Mouse (Mus musculus) kidney, postnatal 0 days (tissue): ENCODE measurements at regions not wholly inside any gene's neighbourhood (a gene's known extent, or its start where the extent isn't known, plus 50 kb on each side); places are given as distances from the start of the nearest gene placed in this dataset.

Source experiments
- ATAC-seq: fragments of 200-750 bp; cut with Nextera tagmentation; replicated peaks from 2 replicates; pipeline ENCODE4 v1.8.0; 2017; ENCODE audit warnings: low read depth, moderate number of reproducible peaks, moderate TSS enrichment, moderate library complexity; ENCODE audit not compliant: low FRiP score
- DNase-seq: peaks from one replicate; pipeline ENCODE4 v3.0.0-alpha.2; 2016; ENCODE audit warnings: low spot score
- H3K27ac ChIP-seq: fragments of 300-500 bp; sonication (generic); 2 replicates; pipeline ENCODE4 v1.5.1; 2014; ENCODE audit warnings: mild to moderate bottlenecking
- H3K27me3 ChIP-seq: fragments of 300-500 bp; sonication (generic); 2 replicates; pipeline ENCODE4 v1.6.1; 2014; ENCODE audit warnings: low read length, mixed read lengths; ENCODE audit not compliant: insufficient read depth
- H3K36me3 ChIP-seq: fragments of 300-500 bp; sonication (generic); 2 replicates; pipeline ENCODE4 v1.6.1; 2014; ENCODE audit warnings: low read length, mixed read lengths; ENCODE audit not compliant: insufficient read depth
- H3K4me1 ChIP-seq: fragments of 300-500 bp; sonication (generic); replicated peaks from 2 replicates; pipeline ENCODE4 v1.6.1; 2014; ENCODE audit warnings: antibody characterized with exemption, low read length, mixed read lengths; ENCODE audit not compliant: insufficient read depth
- H3K4me2 ChIP-seq: fragments of 300-500 bp; sonication (generic); 2 replicates; pipeline ENCODE4 v1.6.1; 2014; ENCODE audit warnings: mild to moderate bottlenecking, low read length, moderate library complexity, mixed read lengths
- H3K4me3 ChIP-seq: fragments of 300-500 bp; sonication (generic); replicated peaks from 2 replicates; pipeline ENCODE4 v1.5.1; 2014; ENCODE audit warnings: low read depth, low read length
- H3K9ac ChIP-seq: fragments of 300-500 bp; sonication (generic); 2 replicates; pipeline ENCODE4 v1.6.1; 2014; ENCODE audit warnings: low read depth, low read length
- H3K9me3 ChIP-seq: fragments of 300-500 bp; sonication (generic); replicated peaks from 2 replicates; pipeline ENCODE4 v1.6.1; 2016; ENCODE audit warnings: low read length, inconsistent platforms, mixed read lengths
- CTCF ChIP-seq: IDR thresholded peaks from 2 replicates; pipeline ENCODE4 v1.5.1; 2016; ENCODE audit warnings: antibody characterized with exemption, low read depth, mild to moderate bottlenecking, moderate library complexity
- WGBS: fragments of 180-500 bp; shearing (Covaris S2); extraction: QIAGEN DNeasy Blood & Tissue Kit; methylation state at CpG from one replicate; pipeline ENCODE4 v1.1.7; 2014; 5-methylcytosine and 5-hydroxymethylcytosine counted together

GRCm38 (mm10) chr9:91140651-91141050 lies 221.6 kb upstream of the Zic4 start:
- DNase-seq (no peak), ATAC-seq (no peak)
- Histone ChIP-seq H3K9ac (no peak overlapping the region), H3K4me2 (no peak overlapping the region), H3K27me3 (no peaks in the 10 kb centered on the region), H3K4me1 (no peaks in the 10 kb centered on the region), H3K9me3 (no peaks in the 10 kb centered on the region), H3K27ac (no peak overlapping the region), H3K36me3 (no peaks in the 10 kb centered on the region), H3K4me3 (no peak overlapping the region)
- whole genome bisulfite sequencing = 44% methylated on average over 1 of the region's 1 CpGs
- TF ChIP-seq CTCF = no peak

GRCm38 (mm10) chr9:91151893-91152292 lies 210.3 kb upstream of the Zic4 start:
- Histone ChIP-seq H3K27ac (no peak overlapping the region), H3K4me2 (no peak overlapping the region), H3K9me3 (no peaks in the 10 kb centered on the region), H3K4me1 (no peaks in the 10 kb centered on the region), H3K9ac (no peak overlapping the region), H3K36me3 (no peaks in the 10 kb centered on the region), H3K27me3 (no peaks in the 10 kb centered on the region), H3K4me3 (no peak overlapping the region)
- DNase-seq (no peak), ATAC-seq (no peak)
- 83% methylated on average over 11 of the region's 11 CpGs for WGBS
- no peak for TF ChIP-seq CTCF

GRCm38 (mm10) chr9:91159311-91159710 lies 202.9 kb upstream of the Zic4 start:
- DNase-seq = no peak
- no peak overlapping the region for H3K4me3 ChIP-seq
- no peak overlapping the region for H3K9ac ChIP-seq
- no peaks in the 10 kb centered on the region for H3K9me3 ChIP-seq
- no peak for ATAC-seq
- H3K27ac ChIP-seq = no peak overlapping the region
- TF ChIP-seq CTCF = no peak
- H3K36me3 ChIP-seq = no peaks in the 10 kb centered on the region
- H3K27me3 ChIP-seq = no peaks in the 10 kb centered on the region
- no peaks in the 10 kb centered on the region for H3K4me1 ChIP-seq
- H3K4me2 ChIP-seq = no peak overlapping the region
- WGBS = 84% methylated on average over 2 of the region's 2 CpGs

- no peak overlapping the region for H3K27ac ChIP-seq
These were observed 194.3 kb upstream of the Zic4 start for GRCm38 (mm10) chr9:91167871-91168270.

GRCm38 (mm10) chr9:91193221-91193620 lies 169.0 kb upstream of the Zic4 start:
- WGBS = 71% methylated on average over 4 of the region's 4 CpGs
- no peak for TF ChIP-seq CTCF

More at GRCm38 (mm10) chr9:91167871-91168270, 194.3 kb upstream of the Zic4 start:
- Histone ChIP-seq H3K4me1 (no peaks in the 10 kb centered on the region), H3K27me3 (no peaks in the 10 kb centered on the region), H3K9ac (no peak overlapping the region), H3K4me2 (no peak overlapping the region), H3K9me3 (no peaks in the 10 kb centered on the region), H3K4me3 (no peak overlapping the region), H3K36me3 (no peaks in the 10 kb centered on the region)
- DNase-seq = no peak
- no peak for ATAC-seq
- TF ChIP-seq CTCF = no peak

GRCm38 (mm10) chr9:91193954-91194353 lies 168.3 kb upstream of the Zic4 start:
- ATAC-seq = no peak
- no peak overlapping the region for H3K4me2 ChIP-seq
- H3K4me1 ChIP-seq = no peaks in the 10 kb centered on the region
- H3K9ac ChIP-seq = no peak overlapping the region
- no peaks in the 10 kb centered on the region for H3K9me3 ChIP-seq
- no peaks in the 10 kb centered on the region for H3K36me3 ChIP-seq
- DNase-seq = no peak
- TF ChIP-seq CTCF = no peak
- H3K27me3 ChIP-seq = no peaks in the 10 kb centered on the region
- H3K27ac ChIP-seq = no peak overlapping the region
- WGBS = 56% methylated on average over 3 of the region's 3 CpGs
- H3K4me3 ChIP-seq = no peak overlapping the region

More at GRCm38 (mm10) chr9:91193221-91193620, 169.0 kb upstream of the Zic4 start:
- no peak overlapping the region for H3K9ac ChIP-seq
- no peaks in the 10 kb centered on the region for H3K9me3 ChIP-seq
- no peak overlapping the region for H3K27ac ChIP-seq
- no peaks in the 10 kb centered on the region for H3K4me1 ChIP-seq
- ATAC-seq = no peak
- no peak for DNase-seq
- no peaks in the 10 kb centered on the region for H3K27me3 ChIP-seq
- no peak overlapping the region for H3K4me3 ChIP-seq
- no peaks in the 10 kb centered on the region for H3K36me3 ChIP-seq
- H3K4me2 ChIP-seq = no peak overlapping the region

- Histone ChIP-seq H3K9ac (no peak overlapping the region), H3K9me3 (no peaks in the 10 kb centered on the region), H3K27me3 (no peaks in the 10 kb centered on the region), H3K27ac (no peak overlapping the region), H3K4me1 (no peaks in the 10 kb centered on the region), H3K36me3 (no peaks in the 10 kb centered on the region), H3K4me2 (no peak overlapping the region), H3K4me3 (no peak overlapping the region)
- DNase-seq (no peak), ATAC-seq (no peak)
- TF ChIP-seq CTCF = no peak
- 48% methylated on average over 2 of the region's 2 CpGs for WGBS
These were observed 154.9 kb upstream of the Zic4 start for GRCm38 (mm10) chr9:91207281-91207680.
